Mouse (Mus musculus): ENCODE data around the gene Islr.

DNA sequence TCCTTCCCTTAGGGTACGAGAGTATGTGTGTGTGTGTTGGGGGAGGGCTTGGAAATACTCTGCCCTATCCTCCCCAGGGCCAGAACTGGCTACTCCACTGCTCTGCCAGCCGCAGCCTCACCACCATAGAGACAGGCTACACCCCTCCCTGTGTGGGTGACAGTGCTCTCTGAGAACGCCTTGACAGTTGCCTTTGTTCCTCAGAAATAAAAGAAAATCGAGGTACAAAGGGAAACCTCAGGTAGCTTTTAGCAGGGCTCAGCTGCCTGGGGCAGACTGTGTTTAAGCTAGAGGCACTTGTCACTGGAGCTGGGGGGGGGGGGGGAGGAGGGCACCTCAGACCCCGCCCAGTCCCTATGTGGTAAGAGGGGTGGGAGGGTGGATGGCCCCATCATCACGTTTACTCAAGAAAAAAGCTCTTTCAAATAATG is 91.8 kb downstream of the Islr start:
- no peak for TF ChIP-seq CTCF (IDR thresholded peaks at IDR 0.05; ENCODE audit: low read depth)
- no peak for TF ChIP-seq EP300 (IDR thresholded peaks at IDR 0.05; ENCODE audit: low read depth)

Measured in liver, postnatal 0 days (tissue).